Mouse (Mus musculus): ENCODE data around the gene Tmem44.
A peak's percentile ranks its signal among the peaks of the same experiment; 100 is the strongest.

The Tmem44 gene

GRCm38 (mm10) chr16:30518635-30519034 is 32.0 kb downstream of the Tmem44 start:
- no peak for DNase-seq (ENCODE audit: low read depth, low spot score)

GRCm38 (mm10) chr16:30517666-30518283 is 32.9 kb downstream of the Tmem44 start:
- no peak for DNase-seq (ENCODE audit: low read depth, low spot score)

- DNase-seq (ENCODE audit: low read depth, low spot score): no peak
These were observed 33.6 kb downstream of the Tmem44 start for GRCm38 (mm10) chr16:30516993-30517392.

GRCm38 (mm10) chr16:30515418-30515817 is 35.2 kb downstream of the Tmem44 start:
- DNase-seq (ENCODE audit: low read depth, low spot score): no peak

- DNase-seq (ENCODE audit: low read depth, low spot score): no peak
These were observed 37.3 kb downstream of the Tmem44 start for GRCm38 (mm10) chr16:30513050-30514024.

GRCm38 (mm10) chr16:30512375-30513049 is 38.1 kb downstream of the Tmem44 start:
- DNase-seq (ENCODE audit: low read depth, low spot score): no peak

- no peak for DNase-seq (ENCODE audit: low read depth, low spot score)
These were observed 38.9 kb downstream of the Tmem44 start for GRCm38 (mm10) chr16:30511563-30512340.

- peak; percentile 75 for DNase-seq (ENCODE audit: low read depth, low spot score)
These were observed 39.9 kb downstream of the Tmem44 start for GRCm38 (mm10) chr16:30510504-30511451.

GRCm38 (mm10) chr16:30510091-30510490 is 40.6 kb downstream of the Tmem44 start:
- no peak for DNase-seq (ENCODE audit: low read depth, low spot score)

GRCm38 (mm10) chr16:30509340-30509739 is 41.3 kb downstream of the Tmem44 start:
- DNase-seq (ENCODE audit: low read depth, low spot score): no peak

GRCm38 (mm10) chr16:30508738-30509137 is 41.9 kb downstream of the Tmem44 start:
- no peak for DNase-seq (ENCODE audit: low read depth, low spot score)

GRCm38 (mm10) chr16:30507120-30507519 is 43.5 kb downstream of the Tmem44 start:
- no peak for DNase-seq (ENCODE audit: low read depth, low spot score)

GRCm38 (mm10) chr16:30505311-30506031 is 45.2 kb downstream of the Tmem44 start:
- no peak for DNase-seq (ENCODE audit: low read depth, low spot score)

- DNase-seq (ENCODE audit: low read depth, low spot score): no peak
These were observed 45.8 kb downstream of the Tmem44 start for GRCm38 (mm10) chr16:30504856-30505255.

- DNase-seq (ENCODE audit: low read depth, low spot score): peak; percentile 46
These were observed 46.7 kb downstream of the Tmem44 start for GRCm38 (mm10) chr16:30503958-30504357.

- DNase-seq (ENCODE audit: low read depth, low spot score): no peak
These were observed 48.3 kb downstream of the Tmem44 start for GRCm38 (mm10) chr16:30502221-30502891.

- DNase-seq (ENCODE audit: low read depth, low spot score): no peak
These were observed 49.0 kb downstream of the Tmem44 start for GRCm38 (mm10) chr16:30501621-30502020.

GRCm38 (mm10) chr16:30500223-30500622 is 50.4 kb downstream of the Tmem44 start:
- DNase-seq (ENCODE audit: low read depth, low spot score): no peak
